In genomic region chr9:46423184-46423967, GRCm38 (mm10) we compare ENCODE assay signal across 15 mouse cellular contexts.
A peak's percentile ranks its signal among the peaks of the same experiment; 100 is the strongest.
DNase-seq lines count a peak whose midpoint lies in the region; ATAC-seq and TF ChIP-seq lines count a peak whose summit lies in the region.
"Had no signal": no experiment of that assay in that cellular context is flagged by ENCODE, and none has a peak within 500 bp of the region (broad histone marks: within the 10 kb centered on the region; RNA-seq: fewer than 3 reads in every experiment).

No protein-coding gene starts in this region.

- H3K36me3 ChIP-seq in liver, postnatal 0 days (replicated peaks; ENCODE audit: insufficient read depth, low read length): no peaks in the 10 kb centered on the region
- H3K36me3 ChIP-seq in liver, embryonic 11.5 days (ENCODE audit: control insufficient read depth, insufficient read depth, low read length): no peaks in the 10 kb centered on the region
- H3K36me3 ChIP-seq in ES-E14 (ENCODE audit: control insufficient read depth, insufficient read depth, low read length, poor library complexity, severe bottlenecking): no peaks in the 10 kb centered on the region
- no peaks in the 10 kb centered on the region for H3K36me3 ChIP-seq in hindbrain, postnatal 0 days (ENCODE audit: insufficient read depth, low read length)
- H3K36me3 ChIP-seq: heart, embryonic 15.5 days; intestine, embryonic 15.5 days; midbrain, embryonic 13.5 days had no signal

- peak; percentile 24 for DNase-seq in liver, postnatal 0 days
- DNase-seq in liver, embryonic 11.5 days (ENCODE audit: low spot score): no peak
- no peak for DNase-seq in ES-E14 (ENCODE audit: low read depth, low spot score)
- DNase-seq in adrenal gland, postnatal 36 days: peak; percentile 17 to 32
- peak; percentile 24 for DNase-seq in hindbrain, postnatal 0 days (ENCODE audit: low spot score)
- no peak for DNase-seq in lung, postnatal 4 days
- DNase-seq in natural killer cell, adult 2 months (ENCODE audit: low spot score in 2 of 2): no peak
- no peak for DNase-seq in thymus, adult 18-20 months
- DNase-seq: cerebellum, adult 11-12 months; kidney, postnatal 25 days; layer of hippocampus, postnatal 36 days; thymus, postnatal 25 days had no signal

- no peak for ATAC-seq in liver, postnatal 0 days
- ATAC-seq in liver, embryonic 11.5 days (replicated peaks; ENCODE audit: low FRiP score): no peak
- ATAC-seq in hindbrain, postnatal 0 days: no peak
- ATAC-seq: intestine, embryonic 15.5 days; midbrain, embryonic 13.5 days had no signal

- no peak for TF ChIP-seq EP300 in liver, postnatal 0 days (IDR thresholded peaks at IDR 0.05; ENCODE audit: low read depth)

- no peak overlapping the region for H3K4me3 ChIP-seq in liver, postnatal 0 days (ENCODE audit: low read depth, low read length)
- no peak overlapping the region for H3K4me3 ChIP-seq in liver, embryonic 11.5 days (ENCODE audit: low read depth, low read length)
- H3K4me3 ChIP-seq in ES-E14 (ENCODE audit: insufficient read depth in 1 of 2, low read depth in 1 of 2, low read length in 2 of 2, poor library complexity in 1 of 2, severe bottlenecking in 1 of 2): no peak overlapping the region
- H3K4me3 ChIP-seq in hindbrain, postnatal 0 days (ENCODE audit: low read length): no peak overlapping the region
- H3K4me3 ChIP-seq: heart, embryonic 15.5 days; intestine, embryonic 15.5 days; midbrain, embryonic 13.5 days had no signal

- H3K4me1 ChIP-seq in liver, postnatal 0 days (ENCODE audit: insufficient read depth): no peaks in the 10 kb centered on the region
- H3K4me1 ChIP-seq in liver, embryonic 11.5 days (replicated peaks; ENCODE audit: control insufficient read depth, insufficient read depth, low read length): 0 out of 2 replicates have a peak, but pooled peaks cover 4% of the 10 kb centered on the region
- H3K4me1 ChIP-seq in ES-E14 (ENCODE audit: control insufficient read depth in 2 of 2, insufficient read depth in 2 of 2, low read length in 2 of 2, poor library complexity in 1 of 2): peaks cover 0 to 5% of the 10 kb centered on the region in 2 experiments; a peak in 2 of 4 replicates
- 0 out of 2 replicates have a peak, but pooled peaks cover 7% of the 10 kb centered on the region for H3K4me1 ChIP-seq in hindbrain, postnatal 0 days (ENCODE audit: insufficient read depth, low read length)
- H3K4me1 ChIP-seq: heart, embryonic 15.5 days; intestine, embryonic 15.5 days had no signal

- no peak overlapping the region for H3K27ac ChIP-seq in liver, postnatal 0 days (ENCODE audit: low read depth)
- H3K27ac ChIP-seq in liver, embryonic 11.5 days (ENCODE audit: low read depth, low read length): no peak overlapping the region
- H3K27ac ChIP-seq in ES-E14 (ENCODE audit: insufficient read depth, low read depth, low read length, poor library complexity, severe bottlenecking): 0 out of 2 replicates have a peak overlapping the region, but pooled peaks have one; percentile 52
- no peak overlapping the region for H3K27ac ChIP-seq in hindbrain, postnatal 0 days
- H3K27ac ChIP-seq: heart, embryonic 15.5 days; intestine, embryonic 15.5 days; midbrain, embryonic 13.5 days had no signal

- no peak overlapping the region for H3K9ac ChIP-seq in liver, postnatal 0 days (replicated peaks)
- no peak overlapping the region for H3K9ac ChIP-seq in liver, embryonic 11.5 days (ENCODE audit: low read depth, low read length)
- H3K9ac ChIP-seq in ES-E14 (ENCODE audit: insufficient read depth, low read depth, low read length, poor library complexity, severe bottlenecking): no peak overlapping the region
- H3K9ac ChIP-seq in hindbrain, postnatal 0 days (replicated peaks; ENCODE audit: low read length): no peak overlapping the region
- H3K9ac ChIP-seq: heart, embryonic 15.5 days; intestine, embryonic 15.5 days; midbrain, embryonic 13.5 days had no signal

- H3K4me2 ChIP-seq in liver, postnatal 0 days (ENCODE audit: low read depth, low read length): no peak overlapping the region
- H3K4me2 ChIP-seq in liver, embryonic 11.5 days: no peak overlapping the region
- no peak overlapping the region for H3K4me2 ChIP-seq in hindbrain, postnatal 0 days (ENCODE audit: low read depth, low read length)
- H3K4me2 ChIP-seq: heart, embryonic 15.5 days; intestine, embryonic 15.5 days; midbrain, embryonic 13.5 days had no signal

- in situ Hi-C loops in ES-E14 (cut with MboI; ENCODE audit: low sequenced_read_pairs in 2 of 2, unreplicated experiment in 2 of 2): no loop called here

- no peaks in the 10 kb centered on the region for H3K9me3 ChIP-seq in liver, postnatal 0 days (ENCODE audit: low read length)
- no peaks in the 10 kb centered on the region for H3K9me3 ChIP-seq in liver, embryonic 11.5 days (ENCODE audit: control insufficient read depth, low read length)
- no peaks in the 10 kb centered on the region for H3K9me3 ChIP-seq in ES-E14 (ENCODE audit: control insufficient read depth, insufficient read depth, low read depth, low read length)
- no peaks in the 10 kb centered on the region for H3K9me3 ChIP-seq in hindbrain, postnatal 0 days (ENCODE audit: low read length)
- H3K9me3 ChIP-seq: heart, embryonic 15.5 days; intestine, embryonic 15.5 days; midbrain, embryonic 13.5 days had no signal

- 66% methylated on average over 12 of the region's 12 CpGs for WGBS in liver, postnatal 0 days (ENCODE audit: insufficient replicate concordance)
- WGBS in liver, embryonic 11.5 days: 51% methylated on average over 12 of the region's 12 CpGs
- WGBS in hindbrain, postnatal 0 days: 77% methylated on average over 12 of the region's 12 CpGs

- no peak for TF ChIP-seq CTCF in liver, postnatal 0 days (IDR thresholded peaks at IDR 0.05; ENCODE audit: low read depth)
- no peak for TF ChIP-seq CTCF in hindbrain, postnatal 0 days (IDR thresholded peaks at IDR 0.05; ENCODE audit: low read depth)

- no peaks in the 10 kb centered on the region for H3K27me3 ChIP-seq in liver, postnatal 0 days (ENCODE audit: insufficient read depth, low read length)
- no peaks in the 10 kb centered on the region; the same call in 1 of the 2 replicates for H3K27me3 ChIP-seq in liver, embryonic 11.5 days (replicated peaks; ENCODE audit: control insufficient read depth, insufficient read depth, low read length)
- no peaks in the 10 kb centered on the region for H3K27me3 ChIP-seq in hindbrain, postnatal 0 days (ENCODE audit: insufficient read depth, low read length)
- H3K27me3 ChIP-seq: intestine, embryonic 15.5 days; midbrain, embryonic 13.5 days had no signal

TF ChIP-seq in ES-E14, 5 proteins besides CTCF, POLR2A, EP300 and RAD21:
- TF ChIP-seq HCFC1 (IDR thresholded peaks at IDR 0.05; ENCODE audit: borderline replicate concordance, insufficient read depth, low read length) (no peak), MAFK (IDR thresholded peaks at IDR 0.05; ENCODE audit: insufficient read depth, low read depth, low read length) (peak; percentile 99)

Comparison
In these comparisons a context has a peak if more than half of its experiments do, and no peak if none do; other contexts are left out.
1. DNase-seq: peak in liver, postnatal 0 days (single experiment), adrenal gland, postnatal 36 days (2 of 2) and hindbrain, postnatal 0 days (single experiment); none in liver, embryonic 11.5 days (single experiment), ES-E14 (single experiment), lung, postnatal 4 days (0 of 2), natural killer cell, adult 2 months (0 of 2) and thymus, adult 18-20 months (0 of 2).